Mouse (Mus musculus) myocyte (in vitro differentiated cells): ENCODE measurements around the gene Zfp383. TPM values are rescaled to one million over a fixed set of nuclear protein-coding genes. Genes with fewer than 3 reads are reported as not detected.
A peak's percentile ranks its signal among the peaks of the same experiment; 100 is the strongest.

Source experiments
- H3K27me3 ChIP-seq: one replicate; pipeline ENCODE4 v1.6.1; 2011; ENCODE audit not compliant: control insufficient read depth, insufficient read depth, insufficient read length
- H3K36me3 ChIP-seq: one replicate; pipeline ENCODE4 v1.6.1; 2011; ENCODE audit not compliant: control insufficient read depth, insufficient read depth
- H3K4me2 ChIP-seq: one replicate; pipeline ENCODE4 v1.6.1; 2011; ENCODE audit warnings: low read depth, control low read depth
- H3K4me3 ChIP-seq: one replicate; pipeline ENCODE4 v1.5.1; 2011; ENCODE audit warnings: mild to moderate bottlenecking, control low read depth, moderate library complexity
- H3K79me2 ChIP-seq: one replicate; pipeline ENCODE4 v1.6.1; 2011; ENCODE audit not compliant: control insufficient read depth, insufficient read depth
- H3ac ChIP-seq: one replicate; pipeline ENCODE4 v1.6.1; 2011; ENCODE audit not compliant: control insufficient read depth, insufficient read length
- CEBPB ChIP-seq: IDR thresholded peaks from 2 replicates; pipeline ENCODE4 v1.6.1; 2011; ENCODE audit warnings: mild to moderate bottlenecking, moderate library complexity; ENCODE audit not compliant: poor library complexity, insufficient read depth, severe bottlenecking
- E2F4 ChIP-seq: IDR thresholded peaks from one replicate; pipeline ENCODE4 v1.6.1; 2011; ENCODE audit warnings: mild to moderate bottlenecking, control low read depth, moderate library complexity; ENCODE audit not compliant: insufficient read depth
- MAX ChIP-seq: IDR thresholded peaks from one replicate; pipeline ENCODE4 v1.6.1; 2011; ENCODE audit warnings: low read depth, mild to moderate bottlenecking, control low read depth
- MYOD1 ChIP-seq, 3 experiments: IDR thresholded peaks; one replicate each; pipeline ENCODE4 v1.6.1; 2011; ENCODE audit warnings: control low read depth in 2 of 3, low read depth in 2 of 3, mild to moderate bottlenecking in 2 of 3, moderate library complexity in 1 of 3; ENCODE audit not compliant: insufficient read length in 2 of 3, control insufficient read depth in 1 of 3
- MYOG ChIP-seq, 3 experiments: IDR thresholded peaks; one replicate each; pipeline ENCODE4 v1.6.1; 2011; ENCODE audit warnings: control low read depth in 2 of 3, low read depth in 2 of 3, mild to moderate bottlenecking in 2 of 3; ENCODE audit not compliant: insufficient read length in 2 of 3, control insufficient read depth in 1 of 3, insufficient read depth in 1 of 3
- POLR2A ChIP-seq: IDR thresholded peaks from one replicate; pipeline ENCODE4 v1.6.1; 2011; ENCODE audit warnings: low read depth, mild to moderate bottlenecking, control low read depth, moderate library complexity; ENCODE audit not compliant: insufficient read length
- POLR2AphosphoS2 ChIP-seq: IDR thresholded peaks from one replicate; pipeline ENCODE4 v1.6.1; 2011; ENCODE audit warnings: low read depth, control low read depth; ENCODE audit not compliant: insufficient read length
- REST ChIP-seq: IDR thresholded peaks from one replicate; pipeline ENCODE4 v1.6.1; 2011; ENCODE audit warnings: mild to moderate bottlenecking, control low read depth, moderate library complexity; ENCODE audit not compliant: insufficient read depth, insufficient read length
- SRF ChIP-seq: IDR thresholded peaks from one replicate; pipeline ENCODE4 v1.6.1; 2011; ENCODE audit warnings: low read depth; ENCODE audit not compliant: control insufficient read depth, insufficient read length
- TCF12 ChIP-seq: IDR thresholded peaks from one replicate; pipeline ENCODE4 v1.6.1; 2011; ENCODE audit warnings: mild to moderate bottlenecking, control low read depth; ENCODE audit not compliant: poor library complexity, insufficient read depth, severe bottlenecking
- TCF3 ChIP-seq: IDR thresholded peaks from one replicate; pipeline ENCODE4 v1.6.1; 2011; ENCODE audit warnings: low read depth, control low read depth; ENCODE audit not compliant: insufficient read length
- USF1 ChIP-seq: IDR thresholded peaks from one replicate; pipeline ENCODE4 v1.6.1; 2011; ENCODE audit warnings: low read depth, mild to moderate bottlenecking, control low read depth, moderate library complexity
- polyA plus RNA-seq: library from polyadenylated mRNA; unstranded; fragments of >200 nt; fragmentation: generic; extraction: Trizol; gene quantifications from one replicate; pipeline ENCODE4 v1.2.1, GENCODE M21; 2012; ENCODE audit warnings: missing spikeins

Gene Zfp383
- polyA plus RNA-seq, 1 experiment, result 2.4 TPM

DNA sequence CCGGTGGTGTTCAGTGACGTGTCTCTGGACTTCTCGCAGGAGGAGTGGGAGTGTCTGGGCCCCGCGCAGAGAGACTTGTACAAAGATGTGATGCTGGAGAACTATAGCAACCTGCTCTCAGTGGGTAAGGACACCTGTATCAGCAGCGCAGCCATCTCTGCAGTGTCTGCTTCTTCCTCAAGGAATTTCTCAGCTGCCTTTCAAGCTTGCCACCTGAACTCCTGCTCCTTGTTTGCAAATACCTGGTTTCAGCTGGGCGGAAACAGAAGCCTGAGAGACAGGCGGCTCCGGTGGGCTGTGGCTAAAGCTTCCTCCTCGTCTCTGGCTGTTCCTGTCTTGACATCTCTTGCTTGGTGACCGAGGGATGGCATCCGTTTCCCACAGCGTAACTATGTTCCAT, 4.1 kb downstream of the Zfp383 start:
- no peaks in the 10 kb centered on the region for H3K27me3 ChIP-seq
- no peak overlapping the region for H3K4me3 ChIP-seq
- no peak for TF ChIP-seq MYOD1 (IDR thresholded peaks at IDR 0.05; ENCODE audit: control insufficient read depth in 1 of 3, insufficient read length in 2 of 3, low read depth in 2 of 3)
- TF ChIP-seq E2F4, result no peak
- TF ChIP-seq POLR2A, result no peak
- TF ChIP-seq POLR2AphosphoS2, result no peak
- H3K36me3 ChIP-seq, result peaks cover 23% of the 10 kb centered on the region
- H3K4me2 ChIP-seq, result no peak overlapping the region
- H3ac ChIP-seq, result no peak overlapping the region
- peaks cover 18% of the 10 kb centered on the region for H3K79me2 ChIP-seq

DNA sequence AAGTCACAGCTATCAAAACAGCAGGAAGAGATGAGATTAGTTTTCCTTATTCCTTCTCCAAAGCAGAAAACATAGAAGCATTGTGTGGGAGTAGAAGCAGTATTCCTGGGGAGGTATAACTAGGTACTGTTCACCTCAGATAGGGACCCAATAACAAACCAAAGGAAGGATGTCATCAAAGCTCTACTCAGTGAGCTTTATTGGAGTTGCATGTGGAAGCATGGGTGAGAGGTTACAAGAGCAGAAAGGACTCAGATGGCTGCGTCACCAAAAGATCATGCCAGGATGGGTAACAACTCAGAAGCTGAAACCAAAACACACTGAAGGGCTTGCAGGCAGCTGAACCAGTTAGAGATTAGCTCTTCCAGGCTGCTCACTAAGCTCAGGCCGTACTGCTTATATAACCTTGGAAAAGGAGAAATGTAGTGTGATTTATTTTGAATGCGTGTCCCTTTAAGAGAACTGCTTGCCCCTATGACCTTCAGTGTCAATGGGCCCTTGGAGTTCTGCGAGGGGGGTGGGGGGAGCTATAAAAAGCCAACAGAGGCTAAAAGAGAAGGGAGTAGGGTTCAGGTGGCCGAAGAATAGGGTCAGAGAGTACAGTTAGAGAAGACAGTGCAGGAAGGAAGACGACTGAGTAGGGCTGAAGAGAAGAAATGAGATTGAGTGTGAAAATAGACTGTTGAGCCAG, 9.5 kb downstream of the Zfp383 start:
- TF ChIP-seq CEBPB (no peak), E2F4 (no peak), POLR2A (no peak)
- H3K27me3 ChIP-seq, result no peaks in the 10 kb centered on the region
- H3K79me2 ChIP-seq, result no peaks in the 10 kb centered on the region
- no peak overlapping the region for H3K4me3 ChIP-seq
- H3K4me2 ChIP-seq, result no peak overlapping the region
- peaks cover 23% of the 10 kb centered on the region for H3K36me3 ChIP-seq
- H3ac ChIP-seq, result no peak overlapping the region

DNA sequence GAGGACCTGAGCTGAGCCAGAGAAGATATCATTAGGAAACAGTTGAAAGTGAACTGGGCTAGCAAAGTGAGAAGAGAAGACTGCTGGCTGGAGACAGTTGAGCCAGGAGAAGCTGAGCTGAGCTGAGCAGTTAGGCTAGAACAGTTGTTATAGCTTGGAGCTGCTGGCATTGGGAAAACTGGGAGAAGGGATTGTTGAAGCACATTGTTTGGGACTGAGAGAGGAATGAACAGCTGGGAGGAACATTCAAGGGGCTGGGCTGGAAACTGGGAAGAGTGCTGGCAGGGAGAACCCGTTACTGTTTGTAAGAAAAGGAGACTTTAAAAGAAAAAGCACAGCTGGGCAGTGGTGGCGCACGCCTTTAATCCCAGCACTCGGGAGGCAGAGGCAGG, 10.0 kb downstream of the Zfp383 start:
- TF ChIP-seq MYOD1 (IDR thresholded peaks at IDR 0.05; ENCODE audit: control insufficient read depth in 1 of 3, insufficient read length in 2 of 3, low read depth in 2 of 3), result peak in 1 of 3 experiments; percentile 7
- no peak for TF ChIP-seq MAX
- TF ChIP-seq USF1, result no peak
- H3ac ChIP-seq, result no peak overlapping the region
- H3K4me2 ChIP-seq, result no peak overlapping the region
- H3K79me2 ChIP-seq, result no peaks in the 10 kb centered on the region
- H3K4me3 ChIP-seq, result no peak overlapping the region
- no peaks in the 10 kb centered on the region for H3K27me3 ChIP-seq
- H3K36me3 ChIP-seq, result peaks cover 19% of the 10 kb centered on the region

DNA sequence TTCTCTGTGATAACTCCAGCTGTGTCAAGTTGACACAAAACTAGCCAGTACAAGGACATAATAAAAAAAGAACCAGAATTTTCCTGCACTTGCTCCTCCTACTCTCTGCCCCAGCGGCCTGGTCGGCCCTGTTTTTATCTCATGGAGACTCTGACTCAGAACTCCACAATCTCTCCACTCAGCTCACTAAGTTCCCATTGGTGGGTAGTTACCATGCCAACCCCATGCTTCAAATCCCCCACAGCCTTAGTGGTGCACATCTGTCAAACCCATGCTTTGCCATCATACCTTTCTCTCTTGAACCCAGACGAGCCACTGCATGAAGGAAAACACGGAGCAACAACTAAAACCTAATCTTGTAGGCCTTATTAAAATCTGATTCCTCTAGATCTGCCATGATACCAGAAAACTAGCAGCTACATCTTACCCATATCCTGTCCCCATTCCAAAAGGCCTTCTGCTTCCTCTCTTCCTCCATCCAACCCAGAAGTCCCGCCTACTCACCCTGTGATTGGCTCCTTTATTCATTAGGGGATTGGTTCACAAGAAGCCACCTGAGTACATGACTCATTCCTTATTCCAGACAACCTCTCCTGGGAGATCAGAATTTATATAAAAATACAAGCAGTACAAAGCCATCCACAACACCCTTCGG, 13.5 kb downstream of the Zfp383 start:
- no peak for TF ChIP-seq USF1
- no peak for TF ChIP-seq POLR2AphosphoS2
- no peak for TF ChIP-seq MYOG (IDR thresholded peaks at IDR 0.05; ENCODE audit: control insufficient read depth in 1 of 3, insufficient read depth in 1 of 3, insufficient read length in 2 of 3, low read depth in 2 of 3)
- TF ChIP-seq MAX, result no peak
- no peak for TF ChIP-seq CEBPB
- no peak for TF ChIP-seq TCF12
- no peak for TF ChIP-seq SRF
- TF ChIP-seq E2F4, result no peak
- TF ChIP-seq TCF3, result no peak
- TF ChIP-seq MYOD1 (IDR thresholded peaks at IDR 0.05; ENCODE audit: control insufficient read depth in 1 of 3, insufficient read length in 2 of 3, low read depth in 2 of 3), result no peak
- no peak for TF ChIP-seq POLR2A
- TF ChIP-seq REST, result no peak
- Histone ChIP-seq H3K36me3 (no peaks in the 10 kb centered on the region), H3K27me3 (no peaks in the 10 kb centered on the region), H3K4me3 (no peak overlapping the region), H3K79me2 (no peaks in the 10 kb centered on the region), H3ac (no peak overlapping the region), H3K4me2 (peak overlapping the region; percentile 58)

DNA sequence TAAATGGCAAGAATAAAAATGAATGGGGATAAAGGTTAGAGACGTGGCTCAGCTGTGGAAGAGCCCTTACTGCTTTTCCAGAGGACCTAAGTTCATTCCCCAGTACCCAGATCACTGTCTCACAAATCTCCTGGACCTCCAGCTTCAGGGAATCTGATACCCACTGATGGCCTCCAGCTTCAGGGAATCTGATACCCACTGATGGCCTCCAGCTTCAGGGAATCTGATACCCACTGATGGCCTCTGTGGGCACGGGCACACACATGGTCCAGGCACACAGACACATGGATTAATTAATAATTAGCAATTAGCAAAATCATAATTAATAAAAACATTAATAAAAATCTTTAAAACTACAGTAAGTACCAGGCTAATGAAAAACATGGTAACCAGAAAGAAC, 14.8 kb downstream of the Zfp383 start:
- H3K36me3 ChIP-seq, result no peaks in the 10 kb centered on the region
- H3ac ChIP-seq, result no peak overlapping the region
- TF ChIP-seq POLR2A, result no peak
- no peak for TF ChIP-seq SRF
- TF ChIP-seq CEBPB, result no peak
- no peak for TF ChIP-seq TCF12
- no peak for TF ChIP-seq TCF3
- TF ChIP-seq USF1, result no peak
- TF ChIP-seq MYOD1 (IDR thresholded peaks at IDR 0.05; ENCODE audit: control insufficient read depth in 1 of 3, insufficient read length in 2 of 3, low read depth in 2 of 3), result no peak
- TF ChIP-seq POLR2AphosphoS2, result no peak
- no peak for TF ChIP-seq E2F4
- no peak for TF ChIP-seq MYOG (IDR thresholded peaks at IDR 0.05; ENCODE audit: control insufficient read depth in 1 of 3, insufficient read depth in 1 of 3, insufficient read length in 2 of 3, low read depth in 2 of 3)
- no peak for TF ChIP-seq MAX
- TF ChIP-seq REST, result no peak
- H3K4me3 ChIP-seq, result no peak overlapping the region
- H3K79me2 ChIP-seq, result no peaks in the 10 kb centered on the region
- peak overlapping the region; percentile 38 for H3K4me2 ChIP-seq
- no peaks in the 10 kb centered on the region for H3K27me3 ChIP-seq
